11 mouse cellular contexts compared by ENCODE assay signal in the genomic region with DNA sequence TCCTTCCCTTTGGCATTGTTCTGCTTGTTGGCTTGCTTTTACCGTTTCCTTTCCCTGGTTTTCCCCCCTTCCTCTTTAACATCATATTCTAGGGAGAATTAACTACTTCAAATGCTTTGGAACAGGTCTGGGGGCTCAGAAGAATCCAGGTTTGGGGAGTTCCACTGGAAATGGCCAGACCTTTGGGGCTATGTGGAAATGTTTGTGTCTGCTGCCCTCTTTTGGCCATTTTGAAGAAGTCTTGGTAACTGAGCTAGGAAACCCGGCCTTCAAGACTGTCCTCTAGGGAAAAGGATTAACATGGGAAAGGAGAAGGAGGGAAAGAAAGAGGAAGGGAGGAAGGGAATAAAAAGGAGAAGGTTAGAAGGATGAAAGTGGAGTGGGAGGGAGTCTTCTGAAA. TPM values are rescaled to one million over a fixed set of nuclear protein-coding genes. Genes with fewer than 3 reads are reported as not detected.
A peak's percentile ranks its signal among the peaks of the same experiment; 100 is the strongest.
DNase-seq lines count a peak whose midpoint lies in the region; ATAC-seq and TF ChIP-seq lines count a peak whose summit lies in the region.
"Had no signal": no experiment of that assay in that cellular context is flagged by ENCODE, and none has a peak within 500 bp of the region (broad histone marks: within the 10 kb centered on the region; RNA-seq: fewer than 3 reads in every experiment).

No protein-coding gene starts in this region.

- TF ChIP-seq CTCF in Patski (IDR thresholded peaks at IDR 0.05), result peak; percentile 90
- TF ChIP-seq CTCF in midbrain, postnatal 0 days (IDR thresholded peaks at IDR 0.05), result peak; percentile 74

- DNase-seq in kidney, adult 9 months, result peak; percentile 27
- DNase-seq in Patski (ENCODE audit: low read depth, low spot score), result no peak
- peak; percentile 50 for DNase-seq in embryonic facial prominence, embryonic 14.5 days (ENCODE audit: low spot score)
- peak; percentile 77 for DNase-seq in midbrain, postnatal 0 days (ENCODE audit: low spot score)
- no peak for DNase-seq in spleen, postnatal 14 days (ENCODE audit: low spot score in 2 of 2)

- H3K27ac ChIP-seq in kidney, embryonic 16.5 days (ENCODE audit: low read length), result no peak overlapping the region
- H3K27ac ChIP-seq in embryonic facial prominence, embryonic 14.5 days (replicated peaks; ENCODE audit: low read depth, low read length), result no peak overlapping the region
- H3K27ac ChIP-seq in midbrain, postnatal 0 days (ENCODE audit: low read depth, low read length), result no peak overlapping the region
- no peak overlapping the region for H3K27ac ChIP-seq in heart, embryonic 11.5 days (ENCODE audit: low read depth, low read length)
- H3K27ac ChIP-seq: embryonic facial prominence, embryonic 15.5 days; limb, embryonic 13.5 days; stomach, embryonic 15.5 days had no signal

- in situ Hi-C loops in Patski (cut with MboI; ENCODE audit: low pct_unique_long_range_greater_than_20kb), result no loop called here

- H3K4me2 ChIP-seq in kidney, embryonic 16.5 days (replicated peaks; ENCODE audit: low read depth, low read length), result no peak overlapping the region
- H3K4me2 ChIP-seq in embryonic facial prominence, embryonic 14.5 days (ENCODE audit: low read depth, low read length), result no peak overlapping the region
- H3K4me2 ChIP-seq in midbrain, postnatal 0 days (ENCODE audit: low read depth, low read length, poor library complexity, severe bottlenecking), result no peak overlapping the region
- no peak overlapping the region for H3K4me2 ChIP-seq in heart, embryonic 11.5 days
- H3K4me2 ChIP-seq: embryonic facial prominence, embryonic 15.5 days; limb, embryonic 13.5 days; stomach, embryonic 15.5 days had no signal

- ATAC-seq in kidney, embryonic 16.5 days (ENCODE audit: low FRiP score, low TSS enrichment), result no peak; the same call in 1 of the 2 replicates
- peak; percentile 92 for ATAC-seq in Patski
- ATAC-seq in embryonic facial prominence, embryonic 14.5 days (ENCODE audit: low read depth), result no peak
- no peak for ATAC-seq in midbrain, postnatal 0 days (ENCODE audit: low FRiP score)
- ATAC-seq in heart, embryonic 11.5 days (replicated peaks; ENCODE audit: insufficient number of reproducible peaks, low FRiP score, low TSS enrichment), result no peak
- no peak for ATAC-seq in megakaryocyte, adult 5-6 weeks (ENCODE audit: poor library complexity, severe bottlenecking)

- CTCF ChIA-PET in Patski (lab: Charles Lee), result interaction anchor here (0.9 to 1.6 kb wide), 5 partner anchors 9 to 24 kb away, joined by 3 to 7 read pairs (median 5); no protein-coding TSS in a partner anchor

- no peak overlapping the region for H3K9ac ChIP-seq in kidney, embryonic 16.5 days (replicated peaks; ENCODE audit: low read length)
- no peak overlapping the region for H3K9ac ChIP-seq in embryonic facial prominence, embryonic 14.5 days (ENCODE audit: low read depth, low read length)
- H3K9ac ChIP-seq in midbrain, postnatal 0 days (replicated peaks; ENCODE audit: low read length, poor library complexity, severe bottlenecking), result no peak overlapping the region
- no peak overlapping the region for H3K9ac ChIP-seq in heart, embryonic 11.5 days (ENCODE audit: low read depth, low read length)
- H3K9ac ChIP-seq: embryonic facial prominence, embryonic 15.5 days; limb, embryonic 13.5 days; stomach, embryonic 15.5 days had no signal

- WGBS in kidney, embryonic 16.5 days, result 18% methylated on average over 2 of the region's 2 CpGs
- WGBS in embryonic facial prominence, embryonic 14.5 days, result 9% methylated on average over 2 of the region's 2 CpGs
- 11% methylated on average over 2 of the region's 2 CpGs for WGBS in midbrain, postnatal 0 days
- 8% methylated on average over 2 of the region's 2 CpGs for WGBS in heart, embryonic 11.5 days (ENCODE audit: insufficient replicate concordance)

- POLR2A ChIA-PET in Patski (lab: Charles Lee), result no interaction called here

- no peaks in the 10 kb centered on the region for H3K36me3 ChIP-seq in kidney, embryonic 16.5 days (ENCODE audit: insufficient read depth, low read length)
- no peaks in the 10 kb centered on the region for H3K36me3 ChIP-seq in embryonic facial prominence, embryonic 14.5 days (ENCODE audit: control insufficient read depth, insufficient read depth, low read length)
- H3K36me3 ChIP-seq in midbrain, postnatal 0 days (ENCODE audit: insufficient read depth, low read length), result no peaks in the 10 kb centered on the region
- no peaks in the 10 kb centered on the region for H3K36me3 ChIP-seq in heart, embryonic 11.5 days (ENCODE audit: control insufficient read depth, insufficient read depth, low read length)
- H3K36me3 ChIP-seq: embryonic facial prominence, embryonic 15.5 days; limb, embryonic 13.5 days; stomach, embryonic 15.5 days had no signal

- H3K4me3 ChIP-seq in kidney, embryonic 16.5 days (ENCODE audit: low read length), result no peak overlapping the region
- no peak overlapping the region for H3K4me3 ChIP-seq in embryonic facial prominence, embryonic 14.5 days (ENCODE audit: low read depth, low read length)
- H3K4me3 ChIP-seq in midbrain, postnatal 0 days (ENCODE audit: low read depth, low read length), result no peak overlapping the region
- no peak overlapping the region for H3K4me3 ChIP-seq in heart, embryonic 11.5 days (ENCODE audit: low read depth, low read length)
- H3K4me3 ChIP-seq: embryonic facial prominence, embryonic 15.5 days; limb, embryonic 13.5 days; stomach, embryonic 15.5 days had no signal

- no peaks in the 10 kb centered on the region for H3K9me3 ChIP-seq in kidney, embryonic 16.5 days (ENCODE audit: low read length)
- no peaks in the 10 kb centered on the region for H3K9me3 ChIP-seq in embryonic facial prominence, embryonic 14.5 days (ENCODE audit: control insufficient read depth, low read length)
- H3K9me3 ChIP-seq in midbrain, postnatal 0 days (ENCODE audit: low read length), result no peaks in the 10 kb centered on the region
- no peaks in the 10 kb centered on the region for H3K9me3 ChIP-seq in heart, embryonic 11.5 days (replicated peaks; ENCODE audit: control insufficient read depth, low read length)
- H3K9me3 ChIP-seq: embryonic facial prominence, embryonic 15.5 days; limb, embryonic 13.5 days; stomach, embryonic 15.5 days had no signal

- H3K4me1 ChIP-seq in kidney, embryonic 16.5 days (ENCODE audit: insufficient read depth, low read length), result no peaks in the 10 kb centered on the region
- no peaks in the 10 kb centered on the region for H3K4me1 ChIP-seq in embryonic facial prominence, embryonic 14.5 days (ENCODE audit: control insufficient read depth, insufficient read depth, low read length)
- H3K4me1 ChIP-seq in midbrain, postnatal 0 days (ENCODE audit: insufficient read depth, low read length), result no peaks in the 10 kb centered on the region
- no peaks in the 10 kb centered on the region for H3K4me1 ChIP-seq in heart, embryonic 11.5 days (ENCODE audit: control insufficient read depth, insufficient read depth, low read length)
- H3K4me1 ChIP-seq: embryonic facial prominence, embryonic 15.5 days; limb, embryonic 13.5 days; stomach, embryonic 15.5 days had no signal

- no peaks in the 10 kb centered on the region for H3K27me3 ChIP-seq in kidney, embryonic 16.5 days (ENCODE audit: insufficient read depth, low read length)
- no peaks in the 10 kb centered on the region for H3K27me3 ChIP-seq in Patski
- no peaks in the 10 kb centered on the region for H3K27me3 ChIP-seq in embryonic facial prominence, embryonic 14.5 days (replicated peaks; ENCODE audit: control insufficient read depth, insufficient read depth, low read length)
- H3K27me3 ChIP-seq in midbrain, postnatal 0 days (ENCODE audit: insufficient read depth, low read length), result no peaks in the 10 kb centered on the region
- H3K27me3 ChIP-seq in heart, embryonic 11.5 days (ENCODE audit: control insufficient read depth, insufficient read depth, low read length), result no peaks in the 10 kb centered on the region
- H3K27me3 ChIP-seq: embryonic facial prominence, embryonic 15.5 days; limb, embryonic 13.5 days; stomach, embryonic 15.5 days had no signal

RNA-seq across cellular contexts. Expression of a gene that starts 36.4 kb away (rescaled TPM):
- polyA plus RNA-seq in kidney, embryonic 16.5 days (2015; fragmentation: Nextera tagmentation; extraction: Ambion mirVana), result 288 and 291 TPM in 2 replicates
- polyA plus RNA-seq in Patski (2021), result 143 TPM
- polyA plus RNA-seq in embryonic facial prominence, embryonic 14.5 days (2014; fragmentation: Nextera tagmentation; extraction: Ambion mirVana), result 252 and 282 TPM in 2 replicates
- total RNA-seq in midbrain, postnatal 0 days (2014; rRNA removed), result 210 and 227 TPM in 2 replicates
- 628 and 681 TPM in 2 replicates for polyA plus RNA-seq in midbrain, postnatal 0 days (2015; fragmentation: Nextera tagmentation; extraction: Ambion mirVana)
- 225 and 226 TPM in 2 replicates for polyA plus RNA-seq in heart, embryonic 11.5 days (2014; fragmentation: Nextera tagmentation; extraction: Ambion mirVana)
- total RNA-seq in megakaryocyte, adult 5-6 weeks (2015), result 44.7 and 48.5 TPM in 2 replicates
- 35.7 and 43.1 TPM in 2 replicates for total RNA-seq in megakaryocyte, adult 5-6 weeks (2017)

RNA-seq across cellular contexts. Expression of a gene that starts 46.5 kb away (rescaled TPM):
- 82.4 and 84.3 TPM in 2 replicates for polyA plus RNA-seq in kidney, embryonic 16.5 days (2015; fragmentation: Nextera tagmentation; extraction: Ambion mirVana)
- 53.3 TPM for polyA plus RNA-seq in Patski (2021)
- 74.5 and 84.7 TPM in 2 replicates for polyA plus RNA-seq in embryonic facial prominence, embryonic 14.5 days (2014; fragmentation: Nextera tagmentation; extraction: Ambion mirVana)
- total RNA-seq in midbrain, postnatal 0 days (2014; rRNA removed), result 34.1 and 45.8 TPM in 2 replicates
- 72.9 and 78.0 TPM in 2 replicates for polyA plus RNA-seq in midbrain, postnatal 0 days (2015; fragmentation: Nextera tagmentation; extraction: Ambion mirVana)
- polyA plus RNA-seq in heart, embryonic 11.5 days (2014; fragmentation: Nextera tagmentation; extraction: Ambion mirVana), result 56.7 and 62.7 TPM in 2 replicates
- 54.6 and 61.2 TPM in 2 replicates for total RNA-seq in megakaryocyte, adult 5-6 weeks (2015)
- total RNA-seq in megakaryocyte, adult 5-6 weeks (2017), result 51.1 and 64.4 TPM in 2 replicates

Comparison
In these comparisons a context has a peak if more than half of its experiments do, and no peak if none do; other contexts are left out.
1. DNase-seq: peak in kidney, adult 9 months (single experiment), embryonic facial prominence, embryonic 14.5 days (single experiment) and midbrain, postnatal 0 days (single experiment); none in Patski (single experiment) and spleen, postnatal 14 days (0 of 2).